Mouse (Mus musculus) MEL (cell line): Measurements from ENCODE around the gene Rnf44.

Experiments used
- CHD2 ChIP-seq: IDR thresholded peaks from 2 replicates; pipeline ENCODE4 v1.6.1; 2011; ENCODE audit warnings: low read length, improper control_type of control experiment
- CTCF ChIP-seq, 3 experiments: IDR thresholded peaks in 2 of 3; conservative IDR thresholded peaks in 1 of 3; 2 replicates each; pipeline ENCODE4 v1.5.1; 2011 to 2012; ENCODE audit warnings: low read length in 3 of 3, low read depth in 2 of 3, mild to moderate bottlenecking in 2 of 3, improper control_type of control experiment in 1 of 3, inconsistent platforms in 1 of 3, mixed read lengths in 1 of 3, moderate library complexity in 1 of 3; ENCODE audit not compliant: control insufficient read depth in 1 of 3, insufficient read depth in 1 of 3, poor library complexity in 1 of 3, severe bottlenecking in 1 of 3
- E2F4 ChIP-seq: IDR thresholded peaks from 2 replicates; pipeline ENCODE4 v1.6.1; 2011; ENCODE audit warnings: low read depth, low read length, improper control_type of control experiment, borderline replicate concordance
- EP300 ChIP-seq, 2 experiments: IDR thresholded peaks; 2 replicates each; pipeline ENCODE4 v1.6.1; 2011; ENCODE audit warnings: improper control_type of control experiment in 2 of 2, low read length in 2 of 2, low read depth in 1 of 2, mild to moderate bottlenecking in 1 of 2
- MAX ChIP-seq: IDR thresholded peaks from 2 replicates; pipeline ENCODE4 v1.6.1; 2011; ENCODE audit warnings: low read length, improper control_type of control experiment
- SIN3A ChIP-seq: IDR thresholded peaks from 2 replicates; pipeline ENCODE4 v1.6.1; 2012; ENCODE audit warnings: low read length, improper control_type of control experiment, inconsistent platforms
- TCF12 ChIP-seq: IDR thresholded peaks from 2 replicates; pipeline ENCODE4 v1.6.1; 2014; ENCODE audit warnings: low read depth, mild to moderate bottlenecking, inconsistent platforms, low read length, improper control_type of control experiment, moderate library complexity
- USF1 ChIP-seq: IDR thresholded peaks from 2 replicates; pipeline ENCODE4 v1.6.1; 2014; ENCODE audit warnings: low read depth, mild to moderate bottlenecking, inconsistent platforms, low read length, improper control_type of control experiment, moderate library complexity
- USF2 ChIP-seq, 2 experiments: IDR thresholded peaks; 2 replicates each; pipeline ENCODE4 v1.6.1; 2011 to 2012; ENCODE audit warnings: improper control_type of control experiment in 2 of 2, low read length in 2 of 2, borderline replicate concordance in 1 of 2, inconsistent platforms in 1 of 2, low read depth in 1 of 2, mild to moderate bottlenecking in 1 of 2; ENCODE audit not compliant: insufficient read depth in 1 of 2

DNA sequence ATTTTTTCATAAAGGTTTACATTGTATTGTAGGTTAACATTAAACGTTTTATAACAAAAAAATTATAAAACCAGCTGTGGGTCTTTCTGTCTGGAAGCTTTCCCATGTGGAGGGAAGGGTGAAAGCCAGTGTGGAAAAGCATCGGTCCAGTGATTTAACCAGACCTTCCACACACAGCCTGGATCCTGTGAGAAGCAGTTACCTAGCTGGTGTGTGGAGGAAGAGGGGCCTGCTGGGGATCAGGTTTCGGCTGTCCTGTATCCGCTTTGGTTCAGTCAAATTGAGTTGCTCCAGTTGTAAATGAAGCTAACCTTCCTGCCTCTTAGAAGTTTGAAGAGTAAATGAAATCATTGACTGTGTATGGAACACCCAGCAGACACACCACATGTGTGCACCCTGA lies 29.7 kb downstream of the Rnf44 start:
- TF ChIP-seq CTCF (IDR thresholded peaks at IDR 0.05 in 2 of 3, conservative IDR thresholded peaks at IDR 0.05 in 1 of 3; ENCODE audit: control insufficient read depth in 1 of 3, insufficient read depth in 1 of 3, low read depth in 2 of 3, low read length in 3 of 3, poor library complexity in 1 of 3, severe bottlenecking in 1 of 3) (no peak), CHD2 (no peak), USF2 (IDR thresholded peaks at IDR 0.05; ENCODE audit: borderline replicate concordance in 1 of 2, insufficient read depth in 1 of 2, low read depth in 1 of 2, low read length in 2 of 2) (no peak), E2F4 (no peak), MAX (no peak), USF1 (no peak), SIN3A (no peak), EP300 (IDR thresholded peaks at IDR 0.05; ENCODE audit: low read depth in 1 of 2, low read length in 2 of 2) (no peak), TCF12 (no peak)
